Comparison of ENCODE assay signal across 21 mouse cellular contexts in genomic region chr8:93561271-93561670, GRCm38 (mm10). TPM values are rescaled to one million over a fixed set of nuclear protein-coding genes. Genes with fewer than 3 reads are reported as not detected.
A peak's percentile ranks its signal among the peaks of the same experiment; 100 is the strongest.
DNase-seq lines count a peak whose midpoint lies in the region; ATAC-seq and TF ChIP-seq lines count a peak whose summit lies in the region.
"Had no signal": no experiment of that assay in that cellular context is flagged by ENCODE, and none has a peak within 500 bp of the region (broad histone marks: within the 10 kb centered on the region; RNA-seq: fewer than 3 reads in every experiment).

No protein-coding gene starts in this region.

- 80% methylated on average over 3 of the region's 3 CpGs for WGBS in stomach, postnatal 0 days

- DNase-seq in frontal cortex, postnatal 36 days (ENCODE audit: low spot score in 2 of 2), result peak; percentile 26 to 65
- no peak for DNase-seq in frontal cortex, postnatal 10 days (ENCODE audit: low spot score in 2 of 2)
- peak; percentile 74 for DNase-seq in right cerebral cortex, adult 18-20 months
- no peak for DNase-seq in right cerebral cortex, adult 2 months (ENCODE audit: low spot score in 2 of 2)
- peak; percentile 0 for DNase-seq in stomach, postnatal 0 days (ENCODE audit: low spot score)
- DNase-seq in thymus, postnatal 14 days, result no peak
- DNase-seq: adrenal gland, adult 8-10 months; adrenal gland, postnatal 36 days; cerebellum, adult 11 months; cerebellum, adult 8-10 months; cerebellum, postnatal 14 days; gastrocnemius, postnatal 10 days; heart, adult 2 months; heart, postnatal 36 days had no signal

- no peaks in the 10 kb centered on the region for H3K4me1 ChIP-seq in stomach, postnatal 0 days (replicated peaks; ENCODE audit: control insufficient read depth, insufficient read depth)
- H3K4me1 ChIP-seq: embryonic facial prominence, embryonic 12.5 days; hindbrain, embryonic 12.5 days had no signal

- H3K36me3 ChIP-seq in stomach, postnatal 0 days (ENCODE audit: control insufficient read depth, insufficient read depth, low read length), result no peaks in the 10 kb centered on the region
- H3K36me3 ChIP-seq: embryonic facial prominence, embryonic 12.5 days; forebrain, embryonic 12.5 days; heart, embryonic 13.5 days; hindbrain, embryonic 12.5 days had no signal

- TF ChIP-seq CTCF in stomach, postnatal 0 days (IDR thresholded peaks at IDR 0.05; ENCODE audit: low read depth), result no peak

- H3K27ac ChIP-seq in stomach, postnatal 0 days (replicated peaks), result no peak overlapping the region
- H3K27ac ChIP-seq: embryonic facial prominence, embryonic 12.5 days; forebrain, embryonic 12.5 days; heart, adult 2 months; heart, embryonic 13.5 days; hindbrain, embryonic 12.5 days had no signal

- no peaks in the 10 kb centered on the region for H3K27me3 ChIP-seq in stomach, postnatal 0 days (ENCODE audit: control insufficient read depth, insufficient read depth, low read length)
- H3K27me3 ChIP-seq: embryonic facial prominence, embryonic 12.5 days; forebrain, embryonic 12.5 days; heart, embryonic 13.5 days; hindbrain, embryonic 12.5 days had no signal

- no peak overlapping the region for H3K9ac ChIP-seq in stomach, postnatal 0 days (ENCODE audit: low read length)
- H3K9ac ChIP-seq: embryonic facial prominence, embryonic 12.5 days; forebrain, embryonic 12.5 days; heart, embryonic 13.5 days; hindbrain, embryonic 12.5 days had no signal

- H3K9me3 ChIP-seq in stomach, postnatal 0 days (ENCODE audit: control insufficient read depth, low read length), result no peaks in the 10 kb centered on the region
- H3K9me3 ChIP-seq: embryonic facial prominence, embryonic 12.5 days; forebrain, embryonic 12.5 days; heart, embryonic 13.5 days; hindbrain, embryonic 12.5 days had no signal

- H3K4me3 ChIP-seq in stomach, postnatal 0 days (ENCODE audit: low read depth, low read length), result no peak overlapping the region
- H3K4me3 ChIP-seq: embryonic facial prominence, embryonic 12.5 days; forebrain, embryonic 12.5 days; heart, adult 2 months; heart, embryonic 13.5 days; hindbrain, embryonic 12.5 days had no signal

- no peak for ATAC-seq in stomach, postnatal 0 days (ENCODE audit: low FRiP score, low TSS enrichment)
- ATAC-seq: hindbrain, embryonic 16.5 days; inflammation-experienced regulatory T-cells, adult 6 months; intestine, postnatal 0 days had no signal

- H3K4me2 ChIP-seq in stomach, postnatal 0 days (replicated peaks; ENCODE audit: low read depth), result no peak overlapping the region
- H3K4me2 ChIP-seq: embryonic facial prominence, embryonic 12.5 days; forebrain, embryonic 12.5 days; heart, embryonic 13.5 days; hindbrain, embryonic 12.5 days had no signal

- TF ChIP-seq EP300 in stomach, postnatal 0 days (optimal IDR thresholded peaks at IDR 0.05), result no peak

RNA-seq across cellular contexts. Expression of gene Ces5a, which starts 25.6 kb away (rescaled TPM):
- polyA plus RNA-seq in stomach, postnatal 0 days (2015; fragmentation: Nextera tagmentation; extraction: Ambion mirVana), result 0.41 and 0.50 TPM in 2 replicates
- polyA plus RNA-seq: heart, adult 2 months; intestine, postnatal 0 days had no signal

Comparison
In these comparisons a context has a peak if more than half of its experiments do, and no peak if none do; other contexts are left out.
1. DNase-seq: peak in frontal cortex, postnatal 36 days (2 of 2), right cerebral cortex, adult 18-20 months (single experiment) and stomach, postnatal 0 days (single experiment); none in frontal cortex, postnatal 10 days (0 of 2), right cerebral cortex, adult 2 months (0 of 2) and thymus, postnatal 14 days (single experiment).